Mouse (Mus musculus): ENCODE data around the gene Nipa1. TPM values are rescaled to one million over a fixed set of nuclear protein-coding genes. Genes with fewer than 3 reads are reported as not detected.

The Nipa1 gene
- polyA plus RNA-seq, 1 experiment from 2014 or later = 10.7 TPM

- 26% methylated on average over 13 of the region's 13 CpGs for WGBS (ENCODE audit: insufficient replicate concordance)
- peak overlapping the region; percentile 32 for H3K4me2 ChIP-seq (ENCODE audit: low read depth, low read length)
- H3K4me1 ChIP-seq (ENCODE audit: control insufficient read depth, low read depth, low read length) = peaks cover 18% of the 10 kb centered on the region
- H3K4me3 ChIP-seq (ENCODE audit: low read depth, low read length) = no peak overlapping the region
- ATAC-seq (ENCODE audit: low read depth) = 0 out of 2 replicates have a peak, but pooled peaks have one; percentile 41
- H3K9me3 ChIP-seq (replicated peaks; ENCODE audit: control insufficient read depth, low read length) = no peaks in the 10 kb centered on the region
- H3K36me3 ChIP-seq (ENCODE audit: control insufficient read depth, insufficient read depth) = no peaks in the 10 kb centered on the region
- no peak overlapping the region for H3K9ac ChIP-seq (ENCODE audit: low read depth, low read length)
- no peaks in the 10 kb centered on the region for H3K27me3 ChIP-seq (ENCODE audit: control insufficient read depth, insufficient read depth, low read depth, low read length)
- no peak overlapping the region for H3K27ac ChIP-seq (ENCODE audit: low read length)
Observed at GRCm38 (mm10) chr7:55986526-55987214, 33.1 kb downstream of the Nipa1 start.

DNA sequence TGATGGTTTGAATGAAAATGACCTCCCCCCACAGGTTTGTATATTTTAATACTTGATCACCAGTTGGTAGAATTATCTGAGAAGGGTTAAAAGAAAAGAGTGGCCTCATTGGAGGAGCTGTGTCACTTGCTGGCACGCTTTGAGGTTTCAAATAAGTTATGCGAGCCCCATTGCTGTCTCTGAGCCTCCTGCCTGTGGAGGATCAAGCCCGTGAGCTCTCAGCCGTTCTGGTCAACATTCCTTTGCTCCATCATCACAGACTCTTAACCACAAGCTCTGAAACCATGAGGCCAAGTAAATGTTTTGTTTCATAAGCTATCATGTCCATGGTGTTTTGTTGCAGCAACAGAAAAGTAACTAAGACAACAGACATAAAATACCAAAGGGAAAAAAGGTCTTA is 35.0 kb downstream of the Nipa1 start:
- Histone ChIP-seq H3K9ac (ENCODE audit: low read depth, low read length) (no peak overlapping the region), H3K27ac (ENCODE audit: low read length) (no peak overlapping the region), H3K9me3 (replicated peaks; ENCODE audit: control insufficient read depth, low read length) (no peaks in the 10 kb centered on the region), H3K4me2 (ENCODE audit: low read depth, low read length) (no peak overlapping the region), H3K4me1 (ENCODE audit: control insufficient read depth, low read depth, low read length) (peaks cover 27% of the 10 kb centered on the region), H3K27me3 (ENCODE audit: control insufficient read depth, insufficient read depth, low read depth, low read length) (no peaks in the 10 kb centered on the region), H3K36me3 (ENCODE audit: control insufficient read depth, insufficient read depth) (peaks cover under 1% of the 10 kb centered on the region; the same call in 1 of the 2 replicates), H3K4me3 (ENCODE audit: low read depth, low read length) (no peak overlapping the region)
- WGBS (ENCODE audit: insufficient replicate concordance) = 83% methylated on average over 4 of the region's 4 CpGs
- ATAC-seq (ENCODE audit: low read depth) = no peak

DNA sequence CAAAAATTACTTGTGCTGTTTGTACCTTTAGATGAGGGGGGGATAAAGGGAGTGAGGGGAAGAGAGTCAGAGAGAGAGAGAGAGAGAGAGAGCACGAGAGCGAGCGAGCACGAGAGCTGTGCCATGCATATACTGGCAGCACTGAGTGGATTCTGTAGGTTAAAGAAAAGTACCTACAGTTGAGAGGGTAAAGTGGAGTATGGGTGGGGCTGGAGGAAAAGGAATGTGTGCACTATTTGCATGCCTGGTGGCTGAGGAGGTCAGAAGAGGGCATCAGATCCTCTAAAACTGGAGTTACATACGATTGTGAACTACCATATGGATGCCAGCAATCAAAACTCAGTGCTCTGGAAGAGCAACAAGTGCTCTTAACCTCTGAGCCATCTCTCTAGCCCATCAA is 36.6 kb downstream of the Nipa1 start:
- Histone ChIP-seq H3K9me3 (replicated peaks; ENCODE audit: control insufficient read depth, low read length) (no peaks in the 10 kb centered on the region), H3K4me1 (ENCODE audit: control insufficient read depth, low read depth, low read length) (peaks cover 27% of the 10 kb centered on the region), H3K4me3 (ENCODE audit: low read depth, low read length) (no peak overlapping the region), H3K27me3 (ENCODE audit: control insufficient read depth, insufficient read depth, low read depth, low read length) (no peaks in the 10 kb centered on the region), H3K9ac (ENCODE audit: low read depth, low read length) (no peak overlapping the region), H3K36me3 (ENCODE audit: control insufficient read depth, insufficient read depth) (peaks cover 11% of the 10 kb centered on the region), H3K27ac (ENCODE audit: low read length) (no peak overlapping the region), H3K4me2 (ENCODE audit: low read depth, low read length) (no peak overlapping the region)
- ATAC-seq (ENCODE audit: low read depth) = no peak
- 93% methylated on average over 5 of the region's 5 CpGs for WGBS (ENCODE audit: insufficient replicate concordance)

DNA sequence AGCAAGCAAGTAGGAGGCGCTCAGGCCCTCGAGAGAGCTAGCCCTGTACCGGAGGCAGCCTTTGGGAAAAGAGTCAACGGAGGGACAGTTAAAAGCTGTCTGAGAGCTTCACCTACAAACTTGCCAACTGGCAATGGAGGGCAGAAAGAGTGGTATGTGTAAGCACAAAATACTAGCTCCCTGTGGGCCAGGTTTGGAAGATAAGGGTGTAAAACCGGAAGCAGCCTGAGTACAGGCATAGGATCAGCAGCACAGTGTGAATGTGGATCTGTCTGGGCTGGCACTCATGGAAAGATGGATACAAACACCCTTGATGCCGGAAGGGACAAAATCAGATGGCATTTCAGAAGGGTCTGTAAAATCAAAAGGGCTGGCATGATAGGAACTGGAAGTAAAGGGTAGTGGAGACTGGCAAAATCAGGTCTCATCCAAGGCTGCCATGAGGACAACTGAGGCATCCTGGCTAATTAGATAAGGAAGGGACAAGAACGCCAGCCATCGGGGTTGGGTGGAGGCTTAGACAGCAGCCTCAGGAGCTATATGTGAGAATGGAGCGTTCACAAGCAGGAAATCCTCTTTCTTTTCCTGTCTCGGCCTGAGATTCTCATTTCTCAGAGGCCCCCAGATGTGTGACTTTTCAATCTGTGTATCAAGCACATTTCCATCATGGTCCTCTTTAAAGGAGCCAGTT is 37.6 kb downstream of the Nipa1 start:
- peaks cover 27% of the 10 kb centered on the region for H3K4me1 ChIP-seq (ENCODE audit: control insufficient read depth, low read depth, low read length)
- WGBS (ENCODE audit: insufficient replicate concordance) = 57% methylated on average over 10 of the region's 10 CpGs
- peaks cover 11% of the 10 kb centered on the region for H3K36me3 ChIP-seq (ENCODE audit: control insufficient read depth, insufficient read depth)
- peak; percentile 79 for ATAC-seq (ENCODE audit: low read depth)
- no peaks in the 10 kb centered on the region for H3K27me3 ChIP-seq (ENCODE audit: control insufficient read depth, insufficient read depth, low read depth, low read length)
- H3K9ac ChIP-seq (ENCODE audit: low read depth, low read length) = peak overlapping the region; percentile 14; the same call in 1 of the 2 replicates
- H3K9me3 ChIP-seq (replicated peaks; ENCODE audit: control insufficient read depth, low read length) = no peaks in the 10 kb centered on the region
- no peak overlapping the region for H3K4me3 ChIP-seq (ENCODE audit: low read depth, low read length)
- peak overlapping the region; percentile 31 for H3K4me2 ChIP-seq (ENCODE audit: low read depth, low read length)
- peak overlapping the region; percentile 87 for H3K27ac ChIP-seq (ENCODE audit: low read length)

GRCm38 (mm10) chr7:55981511-55981910 is 38.2 kb downstream of the Nipa1 start:
- peak overlapping the region; percentile 87 for H3K27ac ChIP-seq (ENCODE audit: low read length)
- no peaks in the 10 kb centered on the region for H3K9me3 ChIP-seq (replicated peaks; ENCODE audit: control insufficient read depth, low read length)
- H3K9ac ChIP-seq (ENCODE audit: low read depth, low read length) = no peak overlapping the region
- 58% methylated on average over 2 of the region's 2 CpGs for WGBS (ENCODE audit: insufficient replicate concordance)
- H3K27me3 ChIP-seq (ENCODE audit: control insufficient read depth, insufficient read depth, low read depth, low read length) = no peaks in the 10 kb centered on the region
- H3K4me3 ChIP-seq (ENCODE audit: low read depth, low read length) = no peak overlapping the region
- H3K4me2 ChIP-seq (ENCODE audit: low read depth, low read length) = peak overlapping the region; percentile 31; the same call in 1 of the 2 replicates
- ATAC-seq (ENCODE audit: low read depth) = peak; percentile 85
- H3K4me1 ChIP-seq (ENCODE audit: control insufficient read depth, low read depth, low read length) = peaks cover 27% of the 10 kb centered on the region
- H3K36me3 ChIP-seq (ENCODE audit: control insufficient read depth, insufficient read depth) = peaks cover 11% of the 10 kb centered on the region

DNA sequence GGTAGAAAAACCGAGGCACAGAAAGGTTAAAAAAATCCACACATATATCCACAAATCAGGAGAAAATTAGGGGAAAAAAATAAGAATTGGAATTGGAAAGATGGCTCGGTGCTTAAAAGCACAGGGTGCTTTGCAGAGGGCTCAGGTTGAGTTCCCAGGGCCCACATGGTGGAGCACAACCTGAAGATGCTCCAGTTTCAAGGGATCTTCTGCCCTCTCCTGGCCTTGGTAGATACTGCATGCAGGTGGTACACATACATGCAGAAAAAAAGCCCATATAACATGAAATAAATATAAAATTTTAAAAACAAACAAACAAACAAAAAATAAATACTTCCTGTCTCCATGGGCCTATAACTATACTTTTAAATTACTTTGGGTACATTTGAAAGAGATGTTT is 45.3 kb downstream of the Nipa1 start:
- Histone ChIP-seq H3K9me3 (replicated peaks; ENCODE audit: control insufficient read depth, low read length) (peaks cover 3% of the 10 kb centered on the region; the same call in 1 of the 2 replicates), H3K4me1 (ENCODE audit: control insufficient read depth, low read depth, low read length) (peaks cover under 1% of the 10 kb centered on the region; the same call in 1 of the 2 replicates), H3K4me3 (ENCODE audit: low read depth, low read length) (no peak overlapping the region), H3K27ac (ENCODE audit: low read length) (no peak overlapping the region), H3K27me3 (ENCODE audit: control insufficient read depth, insufficient read depth, low read depth, low read length) (no peaks in the 10 kb centered on the region), H3K4me2 (ENCODE audit: low read depth, low read length) (no peak overlapping the region), H3K36me3 (ENCODE audit: control insufficient read depth, insufficient read depth) (peaks cover 18% of the 10 kb centered on the region), H3K9ac (ENCODE audit: low read depth, low read length) (no peak overlapping the region)
- 83% methylated on average over 2 of the region's 2 CpGs for WGBS (ENCODE audit: insufficient replicate concordance)
- ATAC-seq (ENCODE audit: low read depth) = no peak

DNA sequence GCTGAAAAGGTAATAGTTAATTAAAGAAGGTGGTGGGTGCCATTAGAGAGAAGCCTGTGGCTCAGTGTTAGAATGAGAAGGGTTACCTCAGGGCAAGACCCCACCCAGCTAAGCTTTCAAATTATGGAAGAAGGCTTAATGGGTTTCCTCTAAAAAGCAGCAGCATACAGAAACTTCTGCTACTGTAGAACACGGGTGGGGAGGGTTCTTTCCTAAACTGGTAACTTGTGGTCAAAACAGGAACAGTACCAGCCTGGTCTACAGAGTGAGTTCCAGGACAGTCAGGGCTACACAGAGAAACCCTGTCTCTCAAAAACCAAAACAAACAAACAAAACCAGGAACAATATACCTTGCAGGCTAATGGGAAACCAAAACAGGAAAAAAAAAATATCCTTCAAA is 50.3 kb downstream of the Nipa1 start:
- Histone ChIP-seq H3K9ac (ENCODE audit: low read depth, low read length) (no peak overlapping the region), H3K27ac (ENCODE audit: low read length) (peak overlapping the region; percentile 6; the same call in 1 of the 2 replicates), H3K9me3 (replicated peaks; ENCODE audit: control insufficient read depth, low read length) (peaks cover 3% of the 10 kb centered on the region; the same call in 1 of the 2 replicates), H3K4me1 (ENCODE audit: control insufficient read depth, low read depth, low read length) (peaks cover 18% of the 10 kb centered on the region), H3K36me3 (ENCODE audit: control insufficient read depth, insufficient read depth) (peaks cover 5% of the 10 kb centered on the region), H3K4me2 (ENCODE audit: low read depth, low read length) (0 out of 2 replicates have a peak overlapping the region, but pooled peaks have one; percentile 69), H3K4me3 (ENCODE audit: low read depth, low read length) (no peak overlapping the region), H3K27me3 (ENCODE audit: control insufficient read depth, insufficient read depth, low read depth, low read length) (no peaks in the 10 kb centered on the region)
- no peak for ATAC-seq (ENCODE audit: low read depth)
- WGBS (ENCODE audit: insufficient replicate concordance) = 21% methylated on average over 1 of the region's 1 CpGs

DNA sequence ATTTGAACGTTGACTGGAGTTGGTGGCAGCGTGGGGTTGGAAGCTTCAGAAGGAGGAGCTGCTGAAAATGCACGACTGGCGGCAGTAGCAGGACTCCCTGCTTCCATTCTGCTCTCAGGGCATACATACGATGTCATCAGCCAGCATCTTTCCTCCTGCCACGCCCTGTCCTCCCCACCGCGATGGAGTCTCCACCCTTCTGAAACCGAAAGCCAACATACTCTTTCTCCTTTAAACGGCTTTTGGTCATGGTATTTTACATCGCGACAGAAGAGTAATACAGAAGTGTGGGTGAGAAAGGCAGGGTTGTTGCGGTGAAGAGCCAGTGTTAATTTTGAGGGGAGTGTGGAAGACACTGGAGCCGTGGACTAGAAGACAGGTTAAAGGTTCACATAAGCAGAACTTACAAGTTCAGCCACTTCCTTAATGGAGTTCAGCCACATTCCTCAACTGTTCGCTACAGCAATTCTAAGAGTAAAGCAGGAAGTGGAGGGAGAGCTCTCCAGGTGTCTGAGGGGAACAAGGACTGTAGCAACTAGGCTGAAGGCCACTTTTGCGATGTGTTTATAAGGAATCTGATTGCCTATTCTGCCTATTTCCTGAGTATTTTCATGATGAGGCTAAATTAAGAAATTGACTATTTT is 51.4 kb downstream of the Nipa1 start:
- 10% methylated on average over 16 of the region's 16 CpGs for WGBS (ENCODE audit: insufficient replicate concordance)
- peak overlapping the region; percentile 68 for H3K27ac ChIP-seq (ENCODE audit: low read length)

More for the DNA sequence above, 51.4 kb downstream of the Nipa1 start:
- ATAC-seq (ENCODE audit: low read depth) = peak; percentile 94
- Histone ChIP-seq H3K4me3 (ENCODE audit: low read depth, low read length) (peak overlapping the region; percentile 60), H3K4me2 (ENCODE audit: low read depth, low read length) (peak overlapping the region; percentile 69), H3K4me1 (ENCODE audit: control insufficient read depth, low read depth, low read length) (peaks cover 18% of the 10 kb centered on the region), H3K9me3 (replicated peaks; ENCODE audit: control insufficient read depth, low read length) (no peaks in the 10 kb centered on the region), H3K27me3 (ENCODE audit: control insufficient read depth, insufficient read depth, low read depth, low read length) (no peaks in the 10 kb centered on the region), H3K36me3 (ENCODE audit: control insufficient read depth, insufficient read depth) (no peaks in the 10 kb centered on the region), H3K9ac (ENCODE audit: low read depth, low read length) (peak overlapping the region; percentile 65)

Measured in liver, embryonic 16.5 days (tissue).